Mouse (Mus musculus) large intestine, adult 2 months (tissue): Measurements from ENCODE around the gene Hoxa3. TPM values are rescaled to one million over a fixed set of nuclear protein-coding genes. Genes with fewer than 3 reads are reported as not detected.

ENCODE experiments used
- DNase-seq: peaks from one replicate; pipeline ENCODE4 v3.0.0-alpha.2; 2012; ENCODE audit warnings: low read depth, low spot score
- WGBS: fragments of 180-500 bp; shearing (Covaris S2); methylation state at CpG from one replicate; pipeline ENCODE4 v1.1.7; 2018; 5-methylcytosine and 5-hydroxymethylcytosine counted together
- polyA plus RNA-seq: library from polyadenylated mRNA; depleted of rRNA; stranded (reverse); fragments of >200 nt; gene quantifications from 2 replicates; pipeline ENCODE4 v1.2.3, GENCODE M21; 2012

The Hoxa3 gene
- polyA plus RNA-seq, 1 experiment, result 1.6 TPM

GRCm38 (mm10) chr6:52175864-52176263 is 37.3 kb downstream of the Hoxa3 start:
- WGBS, result 2% methylated on average over 19 of the region's 35 CpGs
- no peak for DNase-seq

GRCm38 (mm10) chr6:52174968-52175751 is 38.0 kb downstream of the Hoxa3 start:
- DNase-seq, result no peak
- 12% methylated on average over 41 of the region's 41 CpGs for WGBS

- no peak for DNase-seq
- 23% methylated on average over 4 of the region's 4 CpGs for WGBS
Measured at GRCm38 (mm10) chr6:52173648-52174047, 39.5 kb downstream of the Hoxa3 start.

GRCm38 (mm10) chr6:52172501-52172900 is 40.6 kb downstream of the Hoxa3 start:
- DNase-seq, result no peak
- 36% methylated on average over 35 of the region's 35 CpGs for WGBS

- WGBS, result 75% methylated on average over 7 of the region's 7 CpGs
- no peak for DNase-seq
Measured at GRCm38 (mm10) chr6:52171938-52172337, 41.2 kb downstream of the Hoxa3 start.

- DNase-seq, result no peak
- 87% methylated on average over 4 of the region's 4 CpGs for WGBS
Measured at GRCm38 (mm10) chr6:52171331-52171730, 41.8 kb downstream of the Hoxa3 start.

GRCm38 (mm10) chr6:52170898-52171223 is 42.3 kb downstream of the Hoxa3 start:
- WGBS, result 82% methylated on average over 5 of the region's 5 CpGs
- no peak for DNase-seq

GRCm38 (mm10) chr6:52170166-52170897 is 42.8 kb downstream of the Hoxa3 start:
- DNase-seq, result no peak
- WGBS, result 90% methylated on average over 40 of the region's 40 CpGs

GRCm38 (mm10) chr6:52169499-52170165 is 43.5 kb downstream of the Hoxa3 start:
- no peak for DNase-seq
- WGBS, result 80% methylated on average over 16 of the region's 16 CpGs

GRCm38 (mm10) chr6:52168191-52169055 is 44.7 kb downstream of the Hoxa3 start:
- no peak for DNase-seq
- 84% methylated on average over 42 of the region's 42 CpGs for WGBS

GRCm38 (mm10) chr6:52167736-52168161 is 45.4 kb downstream of the Hoxa3 start:
- no peak for DNase-seq
- WGBS, result 91% methylated on average over 14 of the region's 14 CpGs

GRCm38 (mm10) chr6:52167176-52167575 is 46.0 kb downstream of the Hoxa3 start:
- no peak for DNase-seq
- 92% methylated on average over 1 of the region's 1 CpGs for WGBS

- 79% methylated on average over 4 of the region's 4 CpGs for WGBS
- no peak for DNase-seq
Measured at GRCm38 (mm10) chr6:52166431-52167077, 46.6 kb downstream of the Hoxa3 start.

- DNase-seq, result no peak
Measured at GRCm38 (mm10) chr6:52165441-52166370, 47.4 kb downstream of the Hoxa3 start.

GRCm38 (mm10) chr6:52164626-52165440 is 48.3 kb downstream of the Hoxa3 start, which contains the start of gene Hoxa2:
Gene Hoxa2, minus strand, starts transcription at chr6:52164831.
- DNase-seq, result no peak
- WGBS, result 68% methylated on average over 25 of the region's 25 CpGs

More at GRCm38 (mm10) chr6:52165441-52166370, 47.4 kb downstream of the Hoxa3 start:
- WGBS, result 78% methylated on average over 28 of the region's 28 CpGs

- no peak for DNase-seq
- WGBS, result 63% methylated on average over 39 of the region's 39 CpGs
Measured at GRCm38 (mm10) chr6:52164051-52164625, 49.0 kb downstream of the Hoxa3 start.
